Mouse (Mus musculus) lung, embryonic 14.5 days (tissue): ENCODE data around the gene Rab40c. TPM values are rescaled to one million over a fixed set of nuclear protein-coding genes. Genes with fewer than 3 reads are reported as not detected.

Experiments used
- ATAC-seq: fragments of 200-750 bp; cut with Nextera tagmentation; 2 replicates; pipeline ENCODE4 v1.8.0; 2017; ENCODE audit warnings: mild to moderate bottlenecking, moderate TSS enrichment, moderate library complexity; ENCODE audit not compliant: insufficient read depth
- DNase-seq: peaks from one replicate; pipeline ENCODE4 v3.0.0-alpha.2; 2015
- H3K27ac ChIP-seq: fragments of 300-500 bp; sonication (generic); 2 replicates; pipeline ENCODE4 v1.5.1; 2014; ENCODE audit warnings: low read depth, mild to moderate bottlenecking, moderate library complexity
- H3K27me3 ChIP-seq: fragments of 300-500 bp; sonication (generic); 2 replicates; pipeline ENCODE4 v1.6.1; 2014; ENCODE audit warnings: low read length, control low read depth; ENCODE audit not compliant: insufficient read depth
- H3K36me3 ChIP-seq: fragments of 300-500 bp; sonication (generic); 2 replicates; pipeline ENCODE4 v1.6.1; 2014; ENCODE audit warnings: control low read depth; ENCODE audit not compliant: insufficient read depth
- H3K4me1 ChIP-seq: fragments of 300-500 bp; sonication (generic); 2 replicates; pipeline ENCODE4 v1.6.1; 2014; ENCODE audit warnings: antibody characterized with exemption, control low read depth; ENCODE audit not compliant: insufficient read depth
- H3K4me2 ChIP-seq: fragments of 300-500 bp; sonication (generic); 2 replicates; pipeline ENCODE4 v1.6.1; 2014; ENCODE audit warnings: mild to moderate bottlenecking
- H3K4me3 ChIP-seq: fragments of 300-500 bp; sonication (generic); 2 replicates; pipeline ENCODE4 v1.5.1; 2014; ENCODE audit warnings: low read depth, low read length
- H3K9ac ChIP-seq: fragments of 300-500 bp; sonication (generic); 2 replicates; pipeline ENCODE4 v1.6.1; 2014
- H3K9me3 ChIP-seq: fragments of 300-500 bp; sonication (generic); 2 replicates; pipeline ENCODE4 v1.6.1; 2016; ENCODE audit warnings: low read depth, low read length, control low read depth
- CTCF ChIP-seq: IDR thresholded peaks from 2 replicates; pipeline ENCODE4 v1.5.1; 2016; ENCODE audit warnings: antibody characterized with exemption, low read depth
- WGBS: fragments of 180-500 bp; shearing (Covaris S2); extraction: QIAGEN DNeasy Blood & Tissue Kit; methylation state at CpG from one replicate; pipeline ENCODE4 v1.1.7; 2014; 5-methylcytosine and 5-hydroxymethylcytosine counted together
- polyA plus RNA-seq: library from polyadenylated mRNA; unstranded; fragments of >200 nt; fragmentation: Nextera tagmentation; extraction: Ambion mirVana; gene quantifications from 2 replicates; pipeline ENCODE4 v1.2.1, GENCODE M21; 2014

Rab40c gene
- polyA plus RNA-seq, 1 experiment from 2014 or later: 15.4 TPM

- no peak for TF ChIP-seq CTCF
- peaks cover 11% of the 10 kb centered on the region for H3K36me3 ChIP-seq
- H3K4me2 ChIP-seq: no peak overlapping the region
- 97% methylated on average over 1 of the region's 1 CpGs for WGBS
- no peak for ATAC-seq
- H3K9me3 ChIP-seq: no peaks in the 10 kb centered on the region
- H3K27me3 ChIP-seq: no peaks in the 10 kb centered on the region
- no peaks in the 10 kb centered on the region for H3K4me1 ChIP-seq
- H3K9ac ChIP-seq: no peak overlapping the region
- no peak overlapping the region for H3K4me3 ChIP-seq
- H3K27ac ChIP-seq: no peak overlapping the region
- no peak for DNase-seq
These were observed 19.3 kb downstream of the Rab40c start for GRCm38 (mm10) chr17:25900193-25900592.

- Histone ChIP-seq H3K27ac (no peak overlapping the region), H3K9me3 (no peaks in the 10 kb centered on the region), H3K9ac (no peak overlapping the region), H3K36me3 (peaks cover 8% of the 10 kb centered on the region; the same call in 1 of the 2 replicates), H3K4me1 (no peaks in the 10 kb centered on the region), H3K4me2 (no peak overlapping the region), H3K27me3 (no peaks in the 10 kb centered on the region), H3K4me3 (no peak overlapping the region)
- WGBS: 61% methylated on average over 12 of the region's 12 CpGs
- no peak for TF ChIP-seq CTCF
- no peak for ATAC-seq
- no peak for DNase-seq
These were observed 23.6 kb downstream of the Rab40c start for GRCm38 (mm10) chr17:25895891-25896290.

GRCm38 (mm10) chr17:25895415-25895814, 24.1 kb downstream of the Rab40c start:
- Histone ChIP-seq H3K27ac (no peak overlapping the region), H3K27me3 (no peaks in the 10 kb centered on the region)

GRCm38 (mm10) chr17:25893975-25894617, 25.4 kb downstream of the Rab40c start:
- Histone ChIP-seq H3K4me1 (no peaks in the 10 kb centered on the region), H3K9ac (no peak overlapping the region), H3K4me2 (no peak overlapping the region), H3K36me3 (peaks cover 12% of the 10 kb centered on the region; the same call in 1 of the 2 replicates), H3K27ac (no peak overlapping the region), H3K4me3 (no peak overlapping the region), H3K9me3 (no peaks in the 10 kb centered on the region), H3K27me3 (no peaks in the 10 kb centered on the region)
- TF ChIP-seq CTCF: peak; percentile 90
- DNase-seq (peak; percentile 83), ATAC-seq (peak; percentile 44; the same call in 1 of the 2 replicates)
- WGBS: 24% methylated on average over 2 of the region's 2 CpGs

More at GRCm38 (mm10) chr17:25895415-25895814, 24.1 kb downstream of the Rab40c start:
- ATAC-seq: no peak
- no peak overlapping the region for H3K4me3 ChIP-seq
- 40% methylated on average over 2 of the region's 2 CpGs for WGBS
- DNase-seq: no peak
- H3K4me2 ChIP-seq: no peak overlapping the region
- no peaks in the 10 kb centered on the region for H3K4me1 ChIP-seq
- no peak overlapping the region for H3K9ac ChIP-seq
- H3K36me3 ChIP-seq: 0 out of 2 replicates have a peak, but pooled peaks cover 5% of the 10 kb centered on the region
- no peaks in the 10 kb centered on the region for H3K9me3 ChIP-seq
- no peak for TF ChIP-seq CTCF

- Histone ChIP-seq H3K27ac (no peak overlapping the region), H3K4me2 (no peak overlapping the region), H3K36me3 (peaks cover 41% of the 10 kb centered on the region), H3K9ac (no peak overlapping the region), H3K9me3 (no peaks in the 10 kb centered on the region), H3K4me1 (no peaks in the 10 kb centered on the region), H3K27me3 (no peaks in the 10 kb centered on the region), H3K4me3 (no peak overlapping the region)
- 79% methylated on average over 3 of the region's 3 CpGs for WGBS
- DNase-seq (no peak), ATAC-seq (no peak)
- no peak for TF ChIP-seq CTCF
These were observed 30.7 kb downstream of the Rab40c start for GRCm38 (mm10) chr17:25888837-25889236.

- 74% methylated on average over 10 of the region's 10 CpGs for WGBS
These were observed 32.1 kb downstream of the Rab40c start for GRCm38 (mm10) chr17:25887467-25887866.

GRCm38 (mm10) chr17:25886806-25887205, 32.7 kb downstream of the Rab40c start:
- H3K9ac ChIP-seq: no peak overlapping the region
- TF ChIP-seq CTCF: no peak
- H3K27me3 ChIP-seq: no peaks in the 10 kb centered on the region
- H3K27ac ChIP-seq: no peak overlapping the region
- no peak overlapping the region for H3K4me2 ChIP-seq
- H3K4me1 ChIP-seq: no peaks in the 10 kb centered on the region
- DNase-seq (no peak), ATAC-seq (no peak)
- peaks cover 61% of the 10 kb centered on the region for H3K36me3 ChIP-seq
- no peaks in the 10 kb centered on the region for H3K9me3 ChIP-seq
- H3K4me3 ChIP-seq: no peak overlapping the region

More at GRCm38 (mm10) chr17:25887467-25887866, 32.1 kb downstream of the Rab40c start:
- Histone ChIP-seq H3K9me3 (no peaks in the 10 kb centered on the region), H3K36me3 (peaks cover 54% of the 10 kb centered on the region), H3K27ac (no peak overlapping the region), H3K27me3 (no peaks in the 10 kb centered on the region), H3K4me1 (no peaks in the 10 kb centered on the region), H3K4me3 (no peak overlapping the region), H3K4me2 (no peak overlapping the region), H3K9ac (no peak overlapping the region)
- peak; percentile 66 for DNase-seq
- no peak; the same call in 1 of the 2 replicates for ATAC-seq
- TF ChIP-seq CTCF: no peak
